Mouse (Mus musculus): ENCODE measurements around the gene Rpl13. TPM values are rescaled to one million over a fixed set of nuclear protein-coding genes. Genes with fewer than 3 reads are reported as not detected.
A peak's percentile ranks its signal among the peaks of the same experiment; 100 is the strongest.

Rpl13 gene
- 100 to 1,000 TPM; 474 to 547 TPM for total RNA-seq (2021)
- long read RNA-seq, transcript Rpl13-201 (6 exons, 780 nt): major isoform, 657 of 702 reads
- long read RNA-seq, partial matches to known transcripts: 30 of 702 reads
- long read RNA-seq, other reads (novel, unspliced or antisense): 14 of 702 reads

GRCm38 (mm10) chr8:123101735-123102685, at the start of gene Rpl13:
Gene Rpl13, plus strand, starts transcription at chr8:123102350.
- DNase-seq (ENCODE audit: low spot score in 2 of 2): peak; percentile 98

GRCm38 (mm10) chr8:123062721-123063120, 39.4 kb upstream of the Rpl13 start, which contains the start of gene Spg7:
Gene Spg7, plus strand, starts transcription at chr8:123062942.
- DNase-seq (ENCODE audit: low spot score in 2 of 2): no peak

DNA sequence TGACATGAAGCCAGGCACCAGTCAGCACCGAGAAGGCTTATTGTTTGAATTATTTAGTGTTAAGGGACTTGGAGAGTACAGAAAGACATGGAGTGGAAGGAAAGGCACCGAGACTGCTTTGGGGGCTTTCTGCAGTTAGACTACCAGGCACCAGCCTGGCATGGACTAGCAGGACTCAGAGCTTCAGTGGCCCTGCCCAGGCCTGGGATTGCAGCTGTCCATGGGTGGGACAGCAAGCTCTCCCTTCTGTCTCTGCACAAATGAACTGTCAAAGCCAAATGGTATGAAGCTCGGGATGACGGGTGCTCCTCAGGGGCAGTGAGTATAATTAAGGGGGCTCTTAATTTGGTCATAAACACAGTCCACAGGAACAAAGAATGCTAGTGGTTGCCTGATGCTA, 38.1 kb upstream of the Rpl13 start:
- no peak for DNase-seq (ENCODE audit: low spot score in 2 of 2)

GRCm38 (mm10) chr8:123064809-123065213, 37.3 kb upstream of the Rpl13 start:
- DNase-seq (ENCODE audit: low spot score in 2 of 2): peak in 1 of 2 experiments; percentile 34

DNA sequence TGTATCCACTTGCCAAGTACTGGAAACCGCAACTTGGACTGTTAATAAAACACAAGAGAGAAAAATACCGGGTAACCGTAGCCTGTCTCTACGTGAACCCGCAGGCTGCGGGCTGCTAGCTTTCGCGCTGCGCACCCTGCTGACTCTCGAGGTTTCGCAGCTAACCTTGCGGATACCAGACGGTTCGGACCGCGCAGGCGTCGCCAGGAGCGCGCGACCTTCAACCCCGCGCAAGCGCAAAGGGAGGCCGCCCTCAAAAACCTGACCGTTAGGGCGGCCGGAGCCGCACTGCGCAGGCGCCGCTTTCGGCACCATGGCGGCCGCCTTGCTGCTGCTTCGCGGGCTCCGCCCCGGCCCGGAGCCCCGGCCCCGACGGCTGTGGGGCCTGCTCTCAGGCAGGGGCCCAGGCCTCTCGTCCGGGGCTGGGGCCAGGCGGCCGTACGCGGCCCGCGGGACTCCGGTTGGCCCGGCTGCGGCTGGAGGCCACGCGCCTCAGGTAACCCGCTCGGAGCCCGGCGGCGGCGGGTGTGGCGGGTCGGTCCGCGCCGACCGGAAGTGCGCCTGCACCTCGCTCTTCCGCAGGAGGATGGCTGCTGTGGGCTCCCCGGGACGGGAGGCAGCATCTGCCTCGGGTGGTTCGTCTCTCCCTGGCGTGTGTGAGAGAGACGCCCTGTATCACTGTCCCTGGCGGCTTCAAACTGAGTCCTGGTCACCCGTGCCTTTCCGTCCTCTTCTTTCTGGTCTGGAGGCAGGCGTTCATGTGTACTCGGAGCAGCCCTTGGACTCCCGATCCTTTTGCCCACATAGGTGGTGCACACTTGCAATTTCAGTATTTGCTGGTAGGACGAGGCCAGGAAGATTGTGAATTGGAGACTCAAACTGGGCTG, 36.7 kb upstream of the Rpl13 start:
- peak; percentile 92 to 96 for DNase-seq (ENCODE audit: low spot score in 2 of 2)

GRCm38 (mm10) chr8:123066101-123066683, 36.0 kb upstream of the Rpl13 start:
- no peak for DNase-seq (ENCODE audit: low spot score in 2 of 2)

GRCm38 (mm10) chr8:123071176-123071575, 31.0 kb upstream of the Rpl13 start:
- no peak for DNase-seq (ENCODE audit: low spot score in 2 of 2)

DNA sequence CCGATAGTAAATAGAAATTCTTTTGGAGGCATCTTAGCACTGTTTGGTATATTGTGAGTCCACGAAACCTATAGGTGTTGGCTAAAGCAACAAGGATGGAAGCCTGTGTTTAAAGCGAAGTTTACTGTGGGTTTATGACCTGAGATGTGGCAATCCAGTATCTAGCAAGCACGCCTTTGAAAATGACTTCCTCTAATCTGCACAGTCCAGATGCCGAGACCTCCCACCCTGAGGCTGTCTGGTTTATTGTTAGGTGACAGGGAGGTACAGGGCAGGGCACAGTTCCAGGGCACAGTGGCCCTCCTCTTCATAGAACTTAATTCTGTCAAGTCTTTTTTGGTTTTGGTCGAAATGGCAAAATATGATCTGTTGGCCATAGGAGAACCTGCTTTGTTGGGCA, 24.9 kb upstream of the Rpl13 start:
- no peak for DNase-seq (ENCODE audit: low spot score in 2 of 2)

DNA sequence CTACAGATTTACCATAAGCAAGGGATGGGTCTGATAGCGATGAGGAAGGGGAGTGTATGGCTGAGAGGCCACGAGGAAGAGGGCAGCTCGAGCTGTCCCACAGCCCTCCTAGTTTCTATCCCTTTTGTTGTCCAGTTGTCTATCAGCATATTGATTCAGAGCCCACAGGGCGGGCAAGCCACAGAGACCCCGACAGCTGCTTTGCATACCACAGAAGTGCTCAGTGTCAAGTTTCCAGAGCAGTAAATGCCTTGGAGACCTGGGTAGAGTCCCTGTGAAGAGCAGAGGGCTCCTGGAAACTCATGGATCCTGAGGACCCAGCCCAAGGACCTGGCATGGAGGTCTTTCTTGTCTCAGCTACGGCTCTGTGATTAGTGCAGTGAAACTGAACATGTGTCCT, 19.2 kb upstream of the Rpl13 start:
- no peak for DNase-seq (ENCODE audit: low spot score in 2 of 2)

DNA sequence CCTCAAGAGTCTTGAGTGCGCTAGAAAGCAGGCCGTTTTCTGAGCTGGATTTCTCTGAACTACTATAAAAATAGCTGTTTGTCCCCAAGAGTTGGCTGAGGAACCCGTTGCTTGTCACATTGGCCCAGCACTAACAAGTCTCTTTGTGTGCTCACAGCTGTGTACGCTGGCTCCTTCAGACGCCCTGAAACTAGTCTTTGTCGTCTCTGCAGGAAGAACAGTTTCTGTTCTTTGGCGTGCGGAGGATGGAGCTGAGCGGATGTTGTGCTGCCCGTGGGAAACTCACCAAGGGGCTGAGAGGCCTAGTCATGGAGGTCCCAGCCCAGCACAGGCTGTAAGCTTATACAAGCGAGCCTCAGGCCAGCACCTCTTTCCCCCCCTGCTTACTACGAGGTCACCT, 18.5 kb upstream of the Rpl13 start:
- DNase-seq (ENCODE audit: low spot score in 2 of 2): peak in 1 of 2 experiments; percentile 49

- DNase-seq (ENCODE audit: low spot score in 2 of 2): no peak
Observed at GRCm38 (mm10) chr8:123087289-123087688, 14.9 kb upstream of the Rpl13 start.

DNA sequence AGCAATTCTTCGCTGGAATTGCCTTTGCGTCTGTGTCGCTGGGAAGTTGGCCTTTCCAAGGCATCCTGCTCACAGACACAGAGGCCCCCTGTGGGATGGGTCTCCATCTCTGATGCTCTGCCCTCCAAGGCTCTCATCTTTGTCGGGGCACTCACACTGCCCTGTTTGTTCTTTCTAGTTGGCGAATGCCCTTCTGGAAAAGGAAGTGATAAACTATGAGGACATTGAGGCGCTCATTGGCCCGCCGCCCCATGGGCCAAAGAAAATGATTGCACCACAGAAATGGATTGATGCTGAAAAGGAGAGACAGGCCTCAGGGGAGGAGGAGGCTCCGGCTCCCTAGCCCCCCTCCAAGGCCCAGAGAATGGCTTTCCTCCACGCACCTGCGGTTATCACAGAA, 4.9 kb upstream of the Rpl13 start:
- DNase-seq (ENCODE audit: low spot score in 2 of 2): peak in 1 of 2 experiments; percentile 58

DNA sequence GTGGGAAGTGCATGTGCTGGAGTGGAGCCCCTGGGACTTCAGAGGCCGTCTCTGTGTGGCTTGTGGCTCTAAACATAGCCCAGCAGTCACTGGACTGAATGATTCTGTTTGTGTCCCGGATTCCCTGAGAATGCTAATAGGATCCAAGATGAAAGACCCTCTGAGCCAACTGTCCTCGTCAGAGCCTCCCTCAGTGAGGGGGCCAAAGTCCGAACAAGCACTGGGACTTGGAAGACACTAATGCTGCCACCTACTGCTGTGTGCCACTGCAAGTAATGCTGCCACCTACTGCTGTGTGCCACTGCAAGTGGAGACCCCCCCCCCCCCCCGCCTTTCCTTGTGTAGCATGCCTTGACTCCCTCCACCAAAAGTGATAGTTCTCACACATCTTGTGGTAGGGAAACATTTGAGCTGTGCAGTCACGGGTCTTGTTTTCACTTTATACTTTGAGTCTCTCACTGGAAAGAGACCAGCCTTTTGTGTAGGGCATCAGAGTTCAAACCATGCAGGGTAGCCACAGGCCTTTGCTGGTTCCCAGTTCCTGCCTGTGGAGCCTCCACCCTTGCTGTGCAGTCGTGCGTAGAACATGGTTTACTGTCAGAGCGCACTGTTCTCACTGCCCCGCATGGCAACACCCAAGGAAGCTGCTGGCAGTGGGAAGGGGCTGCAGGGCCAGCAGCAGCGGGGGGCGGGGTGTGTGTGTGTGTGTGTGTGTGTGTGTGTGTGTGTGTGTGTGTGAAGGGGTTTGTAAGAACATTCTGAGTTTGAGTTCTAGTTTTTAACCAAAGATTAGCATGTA, 4.2 kb upstream of the Rpl13 start:
- DNase-seq (ENCODE audit: low spot score in 2 of 2): peak; percentile 40 to 61

GRCm38 (mm10) chr8:123100288-123100687, 1.9 kb upstream of the Rpl13 start:
- DNase-seq (ENCODE audit: low spot score in 2 of 2): no peak

DNA sequence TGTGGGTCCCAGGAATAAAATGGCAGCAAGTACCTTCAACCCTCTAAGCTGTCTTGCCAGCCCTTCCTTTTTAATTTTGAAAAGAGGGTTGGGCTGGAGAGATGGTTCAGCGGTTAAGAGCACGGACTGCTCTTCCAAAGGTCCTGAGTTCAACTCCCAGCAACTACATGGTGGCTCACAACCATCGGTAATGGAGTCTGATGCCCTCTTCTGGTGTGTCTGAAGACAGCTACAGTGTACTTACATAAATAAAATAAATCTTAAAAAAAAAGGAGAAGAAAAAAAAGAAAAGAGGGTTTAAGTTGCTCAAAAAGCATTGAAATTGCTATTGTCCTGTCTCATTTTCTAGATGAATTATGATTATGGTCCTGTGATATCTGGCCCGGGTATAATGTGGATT, 906 bp upstream of the Rpl13 start:
- no peak for DNase-seq (ENCODE audit: low spot score in 2 of 2)

DNA sequence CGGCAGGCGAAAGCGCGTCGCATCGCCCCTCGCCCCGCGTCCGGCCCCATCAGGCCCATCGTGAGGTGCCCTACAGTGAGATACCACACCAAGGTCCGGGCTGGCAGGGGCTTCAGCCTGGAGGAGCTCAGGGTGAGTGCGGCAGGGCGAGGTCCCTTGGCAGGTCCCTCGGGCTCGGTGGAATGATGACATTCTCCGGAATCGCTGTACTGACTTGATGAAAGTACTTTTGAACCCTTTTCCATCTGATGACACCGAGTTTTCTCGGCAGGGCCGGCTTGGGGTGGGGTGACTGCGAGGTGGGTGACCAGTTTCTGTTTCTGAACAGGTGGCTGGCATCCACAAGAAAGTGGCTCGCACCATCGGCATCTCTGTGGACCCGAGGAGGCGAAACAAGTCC, 705 bp downstream of the Rpl13 start:
- DNase-seq (ENCODE audit: low spot score in 2 of 2): peak in 1 of 2 experiments; percentile 43

GRCm38 (mm10) chr8:123103285-123103684, 1.1 kb downstream of the Rpl13 start:
- DNase-seq (ENCODE audit: low spot score in 2 of 2): no peak

- DNase-seq (ENCODE audit: low spot score in 2 of 2): no peak
Observed at GRCm38 (mm10) chr8:123104046-123104767, 2.1 kb downstream of the Rpl13 start.

- DNase-seq (ENCODE audit: low spot score in 2 of 2): no peak
Observed at GRCm38 (mm10) chr8:123105553-123106326, 3.6 kb downstream of the Rpl13 start.

Measured in layer of hippocampus, postnatal 10 days (tissue).